Comparison of ENCODE assay signal across 20 mouse cellular contexts in the genomic region with DNA sequence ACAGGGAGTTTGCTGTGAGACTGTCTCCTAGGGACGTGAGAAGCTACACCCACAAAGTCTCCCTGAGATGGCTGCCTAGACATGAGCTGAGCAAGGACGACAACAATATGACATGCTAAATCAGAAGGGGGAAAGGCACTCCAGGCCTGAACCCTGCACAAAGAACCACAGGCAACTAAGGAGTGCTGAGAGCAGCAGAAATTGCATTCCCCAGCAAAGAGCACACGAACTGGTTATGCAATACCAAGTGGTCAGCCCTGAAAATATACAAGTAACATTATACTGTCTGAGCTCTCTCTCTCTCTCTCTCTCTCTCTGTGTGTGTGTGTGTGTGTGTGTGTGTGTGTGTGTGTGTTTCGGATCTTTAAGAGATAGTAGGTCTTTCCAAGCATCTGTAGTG.
DNase-seq lines count a peak whose midpoint lies in the region; ATAC-seq and TF ChIP-seq lines count a peak whose summit lies in the region.
"Had no signal": no experiment of that assay in that cellular context is flagged by ENCODE, and none has a peak within 500 bp of the region (broad histone marks: within the 10 kb centered on the region; RNA-seq: fewer than 3 reads in every experiment).

No protein-coding gene starts in this region.

- ATAC-seq in lung, postnatal 0 days: peak; percentile 58
- ATAC-seq: hindbrain, embryonic 16.5 days had no signal

- H3K4me3 ChIP-seq in lung, postnatal 0 days (ENCODE audit: low read depth, low read length): no peak overlapping the region
- H3K4me3 ChIP-seq in lung, adult 2 months (replicated peaks; ENCODE audit: extremely low read depth, low read depth, low read length): no peak overlapping the region
- H3K4me3 ChIP-seq: forebrain, embryonic 12.5 days; heart, embryonic 13.5 days had no signal

- H3K9ac ChIP-seq in lung, postnatal 0 days (replicated peaks; ENCODE audit: low read depth): no peak overlapping the region
- H3K9ac ChIP-seq: forebrain, embryonic 12.5 days; heart, embryonic 13.5 days; liver, embryonic 14.5 days had no signal

- no peak for TF ChIP-seq POLR2A in lung, adult 2 months (IDR thresholded peaks at IDR 0.05; ENCODE audit: borderline replicate concordance, extremely low read depth, low read depth, low read length)

- no peaks in the 10 kb centered on the region for H3K27me3 ChIP-seq in lung, postnatal 0 days (replicated peaks; ENCODE audit: insufficient read depth, low read length)
- H3K27me3 ChIP-seq: forebrain, embryonic 12.5 days; heart, embryonic 13.5 days had no signal

- no peak for TF ChIP-seq CTCF in lung, postnatal 0 days (IDR thresholded peaks at IDR 0.05)
- no peak for TF ChIP-seq CTCF in lung, adult 2 months (IDR thresholded peaks at IDR 0.05; ENCODE audit: insufficient read depth, low read length)

- peak; percentile 81 for DNase-seq in heart, adult 11 months
- no peak for DNase-seq in heart, adult 8-10 months (ENCODE audit: low spot score)
- DNase-seq in lung, postnatal 0 days (ENCODE audit: low spot score): peak; percentile 55
- no peak for DNase-seq in lung, adult 2 months
- DNase-seq in fibroblast of lung, adult 2 months (ENCODE audit: low read depth): peak; percentile 14
- DNase-seq in layer of hippocampus, postnatal 10 days (ENCODE audit: low spot score in 2 of 2): no peak
- no peak for DNase-seq in cerebellum, adult 11 months
- no peak for DNase-seq in urinary bladder, adult 18-20 months (ENCODE audit: low spot score in 2 of 2)
- DNase-seq: adrenal gland, postnatal 10 days; cerebellum, adult 18-20 months; cerebellum, postnatal 36 days; heart, postnatal 36 days; kidney, adult 18-20 months; kidney, postnatal 4 days; midbrain, embryonic 14.5 days; right cerebral cortex, postnatal 4 days had no signal

- H3K4me1 ChIP-seq in lung, postnatal 0 days (ENCODE audit: insufficient read depth, low read depth, low read length): no peaks in the 10 kb centered on the region
- H3K4me1 ChIP-seq in lung, adult 2 months (ENCODE audit: control insufficient read depth, insufficient read depth, low read length): no peaks in the 10 kb centered on the region

- TF ChIP-seq EP300 in lung, postnatal 0 days (IDR thresholded peaks at IDR 0.05): no peak

- 30% methylated on average over 4 of the region's 4 CpGs for WGBS in lung, postnatal 0 days
- WGBS in lung, adult 2 months: 40% methylated on average over 4 of the region's 4 CpGs

- no peaks in the 10 kb centered on the region for H3K36me3 ChIP-seq in lung, postnatal 0 days (ENCODE audit: insufficient read depth, low read length)
- H3K36me3 ChIP-seq: forebrain, embryonic 12.5 days; heart, embryonic 13.5 days had no signal

- no peak overlapping the region for H3K27ac ChIP-seq in lung, postnatal 0 days (ENCODE audit: low read length)
- H3K27ac ChIP-seq: heart, embryonic 13.5 days; liver, embryonic 14.5 days had no signal

- no peaks in the 10 kb centered on the region for H3K9me3 ChIP-seq in lung, postnatal 0 days (ENCODE audit: low read length)
- H3K9me3 ChIP-seq: forebrain, embryonic 12.5 days; heart, embryonic 13.5 days had no signal

- no peak overlapping the region for H3K4me2 ChIP-seq in lung, postnatal 0 days (replicated peaks; ENCODE audit: low read depth, low read length)
- H3K4me2 ChIP-seq: forebrain, embryonic 12.5 days; heart, embryonic 13.5 days had no signal

Comparison
In these comparisons a context has a peak if more than half of its experiments do, and no peak if none do; other contexts are left out.
1. DNase-seq: peak in heart, adult 11 months (single experiment), lung, postnatal 0 days (single experiment) and fibroblast of lung, adult 2 months (single experiment); none in heart, adult 8-10 months (single experiment), lung, adult 2 months (single experiment), layer of hippocampus, postnatal 10 days (0 of 2), cerebellum, adult 11 months (single experiment) and urinary bladder, adult 18-20 months (0 of 2).